In genomic region chr1:133279632-133280093, GRCm38 (mm10) we compare ENCODE assay signal across 15 mouse cellular contexts. TPM values are rescaled to one million over a fixed set of nuclear protein-coding genes. Genes with fewer than 3 reads are reported as not detected.
DNase-seq lines count a peak whose midpoint lies in the region; ATAC-seq lines count a peak whose summit lies in the region.
"Had no signal": no experiment of that assay in that cellular context is flagged by ENCODE, and none has a peak within 500 bp of the region (broad histone marks: within the 10 kb centered on the region; RNA-seq: fewer than 3 reads in every experiment).

No protein-coding gene starts in this region.

- peak; percentile 68 to 75 for DNase-seq in cerebellum, postnatal 10 days
- peak; percentile 61 to 63 for DNase-seq in left cerebral cortex, adult 18-20 months (ENCODE audit: low spot score in 2 of 2)
- no peak for DNase-seq in left cerebral cortex, adult 11 months (ENCODE audit: low spot score)
- DNase-seq in layer of hippocampus, adult 8-10 months (ENCODE audit: low spot score in 2 of 2), result peak; percentile 38 to 55
- DNase-seq in embryo, embryonic 10.5 days (ENCODE audit: low spot score), result no peak
- DNase-seq: heart, postnatal 4 days had no signal

- no peaks in the 10 kb centered on the region for H3K9me3 ChIP-seq in midbrain, embryonic 15.5 days
- H3K9me3 ChIP-seq: limb, embryonic 12.5 days; lung, embryonic 15.5 days had no signal

- no peak for ATAC-seq in cerebellum, adult (ENCODE audit: insufficient number of reproducible peaks, low FRiP score, low TSS enrichment)
- ATAC-seq in midbrain, embryonic 15.5 days (replicated peaks), result 0 out of 2 replicates have a peak, but pooled peaks have one; percentile 24
- no peak for ATAC-seq in CD4-positive, CD25-positive, alpha-beta regulatory T cell, adult 4 months

- H3K27ac ChIP-seq in midbrain, embryonic 15.5 days, result peak overlapping the region; percentile 25
- H3K27ac ChIP-seq: limb, embryonic 12.5 days; lung, embryonic 15.5 days had no signal

- H3K4me1 ChIP-seq in midbrain, embryonic 15.5 days, result peaks cover 15% of the 10 kb centered on the region; the same call in 1 of the 2 replicates
- H3K4me1 ChIP-seq: limb, embryonic 12.5 days had no signal

- H3K36me3 ChIP-seq in midbrain, embryonic 15.5 days (replicated peaks), result peaks cover 9% of the 10 kb centered on the region
- H3K36me3 ChIP-seq: limb, embryonic 12.5 days; lung, embryonic 15.5 days had no signal

- WGBS in midbrain, embryonic 15.5 days, result 67% methylated on average over 11 of the region's 11 CpGs

- no peaks in the 10 kb centered on the region for H3K27me3 ChIP-seq in midbrain, embryonic 15.5 days (replicated peaks)
- H3K27me3 ChIP-seq: lung, embryonic 15.5 days had no signal

- H3K4me3 ChIP-seq in midbrain, embryonic 15.5 days, result no peak overlapping the region
- H3K4me3 ChIP-seq: limb, embryonic 12.5 days; lung, embryonic 15.5 days had no signal

- H3K9ac ChIP-seq in midbrain, embryonic 15.5 days, result no peak overlapping the region
- H3K9ac ChIP-seq: limb, embryonic 12.5 days; lung, embryonic 15.5 days had no signal

- no peak overlapping the region for H3K4me2 ChIP-seq in midbrain, embryonic 15.5 days
- H3K4me2 ChIP-seq: limb, embryonic 12.5 days; lung, embryonic 15.5 days had no signal

RNA-seq across cellular contexts. Expression of gene Golt1a, which starts 29.9 kb away (rescaled TPM):
- 1 to 10 TPM in 1 of 2 experiments, not detected in 1; 1.1 TPM for total RNA-seq in left cerebral cortex, adult 18-20 months (2021)
- total RNA-seq in layer of hippocampus, adult 8-10 months (2022), result not detected
- 0.17 TPM in 1 of 2 replicates, not detected in the other for polyA plus RNA-seq in midbrain, embryonic 15.5 days (2015; fragmentation: Nextera tagmentation; extraction: Ambion mirVana)
- not detected for polyA plus RNA-seq in CD4-positive, CD25-positive, alpha-beta regulatory T cell, adult 4 months (2017; shearing (Covaris generic))
- total RNA-seq: ES-E14; heart, postnatal 4 days had no signal
- polyA plus RNA-seq: limb, embryonic 12.5 days had no signal

RNA-seq across cellular contexts. Expression of gene Kiss1, which starts 42.0 kb away (rescaled TPM):
- not detected for total RNA-seq in left cerebral cortex, adult 18-20 months (2021)
- not detected for total RNA-seq in layer of hippocampus, adult 8-10 months (2022)
- not detected in 2 replicates for polyA plus RNA-seq in midbrain, embryonic 15.5 days (2015; fragmentation: Nextera tagmentation; extraction: Ambion mirVana)
- polyA plus RNA-seq in CD4-positive, CD25-positive, alpha-beta regulatory T cell, adult 4 months (2017; shearing (Covaris generic)), result not detected
- total RNA-seq: ES-E14; heart, postnatal 4 days had no signal
- polyA plus RNA-seq: gonadal fat pad, adult 2 months; kidney, embryonic 16.5 days; limb, embryonic 12.5 days; stomach, embryonic 16.5 days had no signal

Comparison
In these comparisons a context has a peak if more than half of its experiments do, and no peak if none do; other contexts are left out.
1. DNase-seq: peak in cerebellum, postnatal 10 days (2 of 2), left cerebral cortex, adult 18-20 months (2 of 2) and layer of hippocampus, adult 8-10 months (2 of 2); none in left cerebral cortex, adult 11 months (single experiment) and embryo, embryonic 10.5 days (single experiment).